Mouse (Mus musculus) cerebellum, adult 18-20 months (tissue): ENCODE data around the gene Zfyve28.
A peak's percentile ranks its signal among the peaks of the same experiment; 100 is the strongest.

Experiments used
- DNase-seq, 2 experiments: peaks; one replicate each; pipeline ENCODE4 v3.0.0; 2021

Zfyve28 gene

GRCm38 (mm10) chr5:34176691-34177090 lies 111.6 kb downstream of the Zfyve28 start:
- DNase-seq, result peak; percentile 49 to 60

- DNase-seq, result peak in 1 of 2 experiments; percentile 57
These were observed 112.9 kb downstream of the Zfyve28 start for GRCm38 (mm10) chr5:34175403-34175694.

- peak in 1 of 2 experiments; percentile 51 for DNase-seq
These were observed 113.5 kb downstream of the Zfyve28 start for GRCm38 (mm10) chr5:34174550-34175402.

GRCm38 (mm10) chr5:34174021-34174420 lies 114.2 kb downstream of the Zfyve28 start:
- DNase-seq, result peak in 1 of 2 experiments; percentile 22

GRCm38 (mm10) chr5:34170726-34171125 lies 117.5 kb downstream of the Zfyve28 start:
- DNase-seq, result no peak

GRCm38 (mm10) chr5:34169954-34170353 lies 118.3 kb downstream of the Zfyve28 start:
- DNase-seq, result no peak

GRCm38 (mm10) chr5:34168950-34169891 lies 119.0 kb downstream of the Zfyve28 start, which contains the start of the genes Poln and Haus3:
TSS of gene Poln (minus strand) at chr5:34169448.
TSS of gene Haus3 (minus strand) at chr5:34169527.
- DNase-seq, result peak; percentile 96 to 98

- DNase-seq, result no peak
These were observed 120.4 kb downstream of the Zfyve28 start for GRCm38 (mm10) chr5:34167857-34168256.

GRCm38 (mm10) chr5:34165793-34166192 lies 122.5 kb downstream of the Zfyve28 start:
- no peak for DNase-seq

GRCm38 (mm10) chr5:34148476-34148875 lies 139.8 kb downstream of the Zfyve28 start:
- DNase-seq, result no peak

GRCm38 (mm10) chr5:34147554-34147953 lies 140.7 kb downstream of the Zfyve28 start:
- no peak for DNase-seq
